Mouse (Mus musculus) T-cell, adult 2 months (primary cell): ENCODE results near the gene Pcp4.

Source experiments
- DNase-seq: peaks from one replicate; pipeline ENCODE4 v3.0.0; 2022; ENCODE audit warnings: low spot score

Gene Pcp4

DNA sequence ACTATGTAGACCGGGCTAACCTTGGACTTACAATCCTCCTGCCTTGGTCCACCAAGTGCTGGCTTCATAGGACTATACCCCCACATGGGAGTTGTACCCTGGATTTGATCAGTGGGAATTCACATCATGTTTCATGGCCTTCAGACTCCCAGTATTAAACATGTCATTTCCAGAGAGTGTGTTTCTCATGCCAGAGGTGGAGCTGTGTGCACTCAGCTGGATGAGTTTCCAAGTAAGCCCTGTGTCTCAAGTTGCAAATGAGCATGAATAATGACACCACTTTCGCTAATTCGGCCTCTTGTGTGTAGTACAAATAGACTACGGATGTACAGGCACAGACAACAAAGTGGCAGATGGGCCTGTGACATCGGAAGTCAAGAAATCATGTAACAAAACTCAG, 20.6 kb downstream of the Pcp4 start:
- no peak for DNase-seq

DNA sequence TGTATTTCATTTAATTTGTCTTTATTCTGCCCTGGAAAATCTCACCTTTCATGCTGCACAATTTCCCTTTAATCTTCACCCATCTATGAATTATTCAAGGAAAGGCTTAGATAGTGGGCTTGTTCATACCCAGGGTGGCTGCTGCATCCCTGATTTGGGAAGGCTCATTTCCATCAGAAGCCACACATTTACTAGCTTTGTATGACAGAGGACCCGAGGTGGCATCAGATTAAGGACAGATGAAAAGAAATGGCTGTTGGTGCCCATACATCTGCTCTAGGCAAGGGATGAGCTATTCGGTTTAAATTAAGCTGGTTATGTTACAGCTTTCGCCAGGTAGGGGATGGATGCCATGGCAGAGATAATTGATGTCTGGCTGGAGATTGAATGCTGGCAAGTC, 24.1 kb downstream of the Pcp4 start:
- no peak for DNase-seq

DNA sequence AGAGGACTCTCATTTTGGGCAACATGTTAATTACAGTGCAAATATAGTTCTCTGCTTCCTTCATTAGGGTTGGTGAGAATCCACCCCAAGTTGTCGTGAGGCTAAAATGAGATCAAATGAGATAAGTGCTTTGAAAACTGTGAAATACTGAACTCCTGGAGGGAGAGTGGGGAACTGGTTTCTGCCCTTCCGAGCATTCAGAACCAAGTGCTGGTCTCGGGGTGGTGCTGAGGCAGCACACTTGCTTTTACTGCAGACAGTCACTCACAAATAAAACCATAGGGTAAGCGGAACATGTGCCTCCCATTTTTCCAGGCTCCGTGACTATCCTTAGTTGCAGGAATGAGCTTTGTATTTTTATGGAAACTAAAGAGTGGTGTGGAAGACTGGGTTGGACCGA, 26.7 kb downstream of the Pcp4 start:
- no peak for DNase-seq

DNA sequence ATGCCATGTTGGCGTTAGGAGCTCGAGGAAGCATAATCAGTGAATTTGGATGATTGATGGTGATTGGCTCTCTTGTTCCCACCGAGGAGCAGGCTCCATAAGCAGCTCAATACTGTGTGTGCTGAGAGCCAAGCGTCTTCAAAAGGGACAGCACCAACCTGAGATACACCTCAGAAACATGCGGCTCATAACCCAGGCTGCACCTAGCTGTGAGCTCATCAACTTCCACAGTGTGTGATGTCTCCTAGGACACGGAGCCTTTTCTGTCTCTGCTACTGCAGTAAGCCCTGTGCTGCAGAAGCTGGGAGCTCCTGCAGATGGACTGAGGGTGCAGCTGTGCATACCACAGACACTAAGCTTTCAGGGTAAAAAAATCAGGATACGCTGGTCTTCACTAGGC, 31.5 kb downstream of the Pcp4 start:
- DNase-seq = no peak

DNA sequence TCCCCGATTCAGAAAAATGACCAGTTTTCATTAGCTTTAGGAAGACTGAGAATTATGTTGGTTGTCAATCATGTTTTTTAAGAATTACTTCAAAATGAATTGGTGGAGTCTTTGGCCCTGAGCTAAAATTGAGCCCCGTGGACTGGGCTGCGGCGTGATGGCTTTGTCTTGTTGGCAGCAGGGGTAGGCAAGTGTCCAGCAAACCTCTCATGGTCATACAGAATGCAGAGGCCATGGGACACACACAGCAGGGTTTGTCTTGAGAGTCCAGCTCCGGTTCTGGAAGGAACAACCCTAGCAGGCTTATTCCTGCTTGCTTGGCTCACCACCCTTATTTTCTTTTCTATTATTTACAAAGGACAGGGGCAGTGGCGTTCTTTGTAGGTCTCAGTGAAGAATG, 33.8 kb downstream of the Pcp4 start:
- DNase-seq = no peak

DNA sequence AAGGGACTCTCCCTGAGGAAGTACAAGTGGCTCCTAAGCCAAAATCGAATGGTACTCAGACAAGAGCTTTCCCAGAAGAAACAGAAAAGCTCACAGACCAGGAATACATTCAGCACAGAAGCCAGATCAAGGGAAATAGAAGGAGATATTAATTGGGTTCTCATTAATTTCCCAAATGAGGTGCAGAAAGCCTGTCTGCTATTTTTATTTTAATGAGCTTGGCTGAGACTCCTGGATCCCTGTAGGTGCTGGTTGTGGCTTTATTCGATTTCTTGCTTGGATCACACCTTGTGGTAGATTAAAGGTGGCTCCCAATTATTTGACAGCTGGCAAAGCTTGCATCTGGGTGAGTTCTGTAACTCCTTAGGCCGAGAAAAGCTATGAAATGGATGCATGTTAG, 35.2 kb downstream of the Pcp4 start:
- no peak for DNase-seq

DNA sequence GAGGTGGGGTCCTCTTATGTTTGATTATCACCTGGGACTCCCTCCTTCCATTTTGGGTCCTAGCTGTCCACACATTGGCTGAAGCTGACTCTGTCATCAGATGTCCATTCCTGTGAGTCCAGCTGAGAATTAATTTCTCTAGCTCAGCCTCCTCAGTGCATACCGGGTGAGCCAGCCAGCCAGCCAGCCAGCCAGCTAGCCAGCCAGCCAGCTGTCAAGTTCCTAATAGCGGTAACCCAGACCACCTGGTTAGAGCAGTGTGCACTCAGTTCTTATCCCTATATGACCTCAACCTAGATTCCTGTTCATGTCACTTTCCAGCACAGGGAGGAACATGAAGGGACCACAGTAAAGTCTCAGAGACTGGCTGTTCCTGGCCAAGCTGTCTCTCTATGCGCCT, 47.1 kb downstream of the Pcp4 start:
- DNase-seq = no peak

DNA sequence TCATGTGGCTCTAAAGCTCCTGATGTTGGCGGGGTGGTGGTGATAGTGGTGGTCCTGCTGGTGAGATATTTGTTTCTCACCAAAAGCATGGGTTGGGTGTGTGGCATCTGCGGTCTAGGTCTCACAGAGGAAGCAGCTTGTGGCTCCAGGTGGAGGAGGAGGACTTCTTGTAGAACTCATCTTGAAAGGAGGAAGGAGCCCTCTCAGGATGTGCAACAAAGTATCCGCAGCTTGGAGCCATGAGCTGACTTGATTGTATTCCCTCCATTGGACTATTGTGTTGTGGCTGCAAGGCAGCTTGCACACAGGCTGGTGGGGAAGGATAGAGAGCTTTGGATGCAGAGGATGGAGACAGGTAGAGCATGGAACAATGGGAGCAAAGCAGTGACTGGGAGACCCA, 60.1 kb downstream of the Pcp4 start:
- no peak for DNase-seq

DNA sequence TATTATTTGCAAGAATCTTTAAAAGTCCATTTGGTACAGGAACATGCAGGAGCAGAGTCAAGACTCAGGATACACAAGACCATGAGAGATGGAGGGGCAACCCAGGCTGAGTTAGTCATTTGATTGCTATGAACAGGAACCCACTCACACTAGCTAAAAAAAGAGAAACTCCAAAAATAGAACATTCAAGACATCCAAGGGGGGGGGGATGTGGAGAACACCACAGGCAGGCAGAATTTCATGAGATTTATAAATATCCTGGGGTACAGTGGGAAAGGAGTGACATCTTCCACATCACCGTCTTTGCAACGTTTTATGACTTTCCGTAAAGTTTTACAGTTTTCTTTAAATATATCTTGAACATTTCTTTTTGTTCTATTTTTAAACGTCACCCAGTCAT, 61.1 kb downstream of the Pcp4 start:
- no peak for DNase-seq

DNA sequence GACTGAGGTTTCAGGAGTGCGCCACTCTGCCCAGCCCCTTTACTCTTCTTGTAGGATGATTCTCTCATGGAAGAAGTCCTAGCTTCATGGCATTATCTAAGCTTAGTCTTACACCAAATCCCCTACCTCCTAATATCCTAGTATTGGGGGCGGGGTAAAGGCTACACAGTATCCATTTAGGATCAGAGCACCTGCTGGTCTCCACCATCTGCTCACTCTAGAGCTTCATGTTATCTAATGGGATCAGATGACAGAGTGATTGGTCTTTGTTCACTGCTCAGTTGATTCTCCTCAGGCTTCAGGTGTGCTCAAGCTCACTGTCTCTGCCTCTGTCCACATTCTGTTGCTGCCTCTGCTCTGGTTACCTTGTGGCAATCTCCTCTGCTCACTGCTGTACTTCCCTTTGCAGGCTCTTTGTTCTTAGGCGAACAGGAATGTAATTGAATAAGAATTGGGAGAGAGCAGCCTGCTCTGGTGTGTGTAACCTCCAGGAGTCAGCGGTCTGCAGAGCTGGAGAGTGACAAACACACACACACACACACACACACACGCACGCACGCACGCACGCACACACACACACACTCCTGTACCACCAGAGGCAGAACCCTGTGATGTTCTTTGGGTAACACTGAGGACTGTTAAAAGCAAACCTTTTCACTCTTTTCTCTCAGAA, 62.6 kb downstream of the Pcp4 start:
- no peak for DNase-seq

DNA sequence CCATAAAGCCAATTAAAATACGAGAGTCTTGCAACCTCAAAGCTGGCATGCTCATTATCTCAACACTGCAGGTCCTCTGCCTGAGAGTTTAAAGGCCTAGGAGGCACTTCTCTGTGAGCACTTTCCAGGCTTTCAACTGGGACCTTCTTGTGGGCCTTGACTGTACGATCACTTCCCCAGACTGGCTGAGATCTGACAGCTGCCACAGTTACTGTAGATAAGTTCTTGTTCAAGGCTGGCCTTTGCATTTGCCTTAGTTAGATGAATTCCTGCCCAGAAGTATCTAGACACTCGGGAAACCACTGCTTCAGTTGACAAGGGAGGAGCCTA, 63.1 kb downstream of the Pcp4 start:
- no peak for DNase-seq

DNA sequence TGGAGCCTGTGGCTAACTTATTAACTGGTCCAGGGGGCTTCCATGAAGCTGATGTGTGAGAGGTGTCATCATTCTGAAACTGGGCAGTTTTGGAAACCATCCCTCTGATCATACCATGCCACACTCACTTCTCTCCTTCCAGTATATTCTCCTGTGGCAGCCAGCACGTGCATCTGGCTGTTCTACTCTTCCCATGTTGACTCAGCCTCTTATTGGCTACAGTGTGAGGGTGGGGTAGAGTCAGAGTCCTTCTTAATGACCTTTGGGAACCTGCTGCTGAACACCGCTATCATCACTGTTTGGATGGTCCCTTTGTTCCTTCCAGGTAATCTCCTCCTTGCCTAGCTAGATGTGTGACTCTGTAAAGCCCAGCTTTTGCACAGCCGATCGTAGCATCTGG, 63.6 kb downstream of the Pcp4 start:
- DNase-seq = no peak

DNA sequence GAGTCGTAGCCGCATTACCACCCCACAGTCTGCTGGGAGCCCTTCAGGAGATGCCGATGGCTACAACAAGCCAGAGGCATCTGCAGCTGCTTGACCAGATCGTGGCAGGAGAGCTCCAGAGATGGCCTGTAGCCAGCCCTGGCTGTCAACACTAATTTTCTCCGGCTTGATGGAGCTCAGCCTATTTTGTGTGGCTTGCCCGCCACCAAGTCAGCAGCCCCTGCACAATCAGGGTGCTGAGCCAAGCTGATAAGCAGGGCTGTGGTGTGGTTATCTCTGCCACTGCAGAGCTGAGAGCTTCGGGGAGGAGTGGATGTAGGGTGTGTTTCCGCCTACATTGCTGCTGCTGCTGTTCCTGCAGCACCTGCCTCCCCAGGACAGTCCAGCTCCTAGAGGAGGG, 66.3 kb downstream of the Pcp4 start:
- no peak for DNase-seq

DNA sequence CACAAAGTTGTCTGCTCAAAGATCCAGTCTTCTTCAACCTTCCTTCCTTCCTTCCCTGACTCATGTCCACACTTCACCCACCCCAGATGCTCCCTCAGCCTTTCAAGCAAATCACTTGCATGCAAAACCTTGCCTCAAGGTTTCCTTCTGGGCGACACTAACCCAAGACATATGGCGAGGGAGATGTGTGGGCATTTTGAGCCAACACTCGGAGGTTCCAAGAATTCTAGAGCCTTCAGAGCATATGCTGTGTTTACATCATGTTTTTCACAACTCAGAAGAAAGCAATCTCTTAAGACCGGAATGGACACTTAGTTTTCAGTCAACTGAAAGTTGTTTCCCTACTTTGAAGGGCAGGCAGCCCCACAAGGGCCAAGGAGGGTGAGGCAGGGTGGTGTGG, 67.9 kb downstream of the Pcp4 start:
- no peak for DNase-seq

DNA sequence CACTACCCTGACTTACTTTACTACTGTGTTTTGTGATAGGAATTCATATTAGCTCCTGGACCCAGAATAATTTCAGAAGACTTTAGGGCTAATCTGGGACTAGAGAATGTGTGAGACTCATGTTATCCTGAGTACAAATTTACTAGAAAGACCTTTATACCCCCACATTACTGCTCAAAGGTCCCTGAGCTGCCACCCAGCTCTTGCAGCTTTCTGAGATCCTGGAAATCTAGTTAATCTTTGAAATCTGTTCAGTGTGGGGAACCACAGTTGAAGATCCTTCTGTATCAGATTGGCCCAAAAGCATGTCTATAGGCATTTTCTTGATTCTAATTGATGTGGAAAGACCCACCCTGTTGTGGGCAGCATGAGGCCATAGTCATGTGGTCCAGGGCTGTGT, 69.0 kb downstream of the Pcp4 start:
- DNase-seq = no peak

DNA sequence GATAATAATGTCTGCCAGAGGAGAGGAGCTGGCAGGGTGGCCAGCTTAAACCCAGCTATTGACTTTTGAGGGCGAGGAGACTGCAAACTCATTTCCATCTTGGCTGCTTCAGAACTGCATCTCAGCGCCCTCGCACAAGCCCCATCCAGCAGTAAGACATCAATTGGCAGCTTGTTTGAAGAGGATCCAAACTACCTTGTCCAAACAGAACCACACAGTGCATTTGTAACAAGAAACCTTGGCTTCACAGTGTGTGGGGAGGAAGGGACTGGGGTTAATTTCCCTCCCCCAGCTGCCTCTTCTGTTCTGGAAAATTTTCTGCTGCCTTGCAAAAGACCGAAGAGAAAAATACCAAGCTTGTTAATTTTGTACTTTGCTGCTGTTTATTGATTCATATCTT, 71.7 kb downstream of the Pcp4 start:
- DNase-seq = no peak

DNA sequence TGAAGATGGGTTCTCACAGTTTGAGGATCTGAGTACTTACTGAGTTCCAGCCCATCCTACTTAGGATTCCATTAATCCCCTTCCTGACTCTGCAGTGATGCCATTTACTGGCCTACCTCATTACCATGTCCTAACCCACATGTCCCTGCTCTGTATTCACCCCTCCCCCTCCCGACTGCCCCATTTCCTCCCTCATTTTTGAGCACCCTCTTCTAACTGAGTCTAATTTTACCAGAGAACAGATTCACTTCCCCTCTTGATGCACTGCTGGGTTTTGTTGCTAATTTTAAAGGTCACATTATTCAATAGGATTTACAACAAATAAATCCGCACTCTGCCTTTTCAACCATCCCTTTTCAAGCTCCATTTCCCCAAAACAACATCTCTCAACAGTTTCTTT, 73.7 kb downstream of the Pcp4 start:
- no peak for DNase-seq

DNA sequence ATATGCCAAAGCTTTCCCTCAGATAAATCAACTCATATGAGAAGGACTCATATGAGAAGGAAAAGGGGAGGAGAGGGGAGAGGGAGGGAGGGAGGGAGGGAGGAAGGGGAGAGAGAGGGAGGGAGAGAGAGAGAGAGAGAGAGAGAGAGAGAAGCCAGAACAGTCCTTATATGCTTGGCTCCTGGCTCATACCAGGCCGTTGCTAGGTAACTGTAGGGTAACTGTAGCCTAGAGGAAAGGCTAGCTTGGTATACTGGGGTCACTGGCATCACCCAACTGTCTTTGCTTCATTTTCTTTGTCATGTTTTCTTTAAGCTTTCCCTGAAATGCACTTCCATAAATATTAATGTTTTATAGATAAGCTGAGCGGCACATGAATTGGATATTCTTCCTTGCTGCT, 85.3 kb downstream of the Pcp4 start:
- no peak for DNase-seq

DNA sequence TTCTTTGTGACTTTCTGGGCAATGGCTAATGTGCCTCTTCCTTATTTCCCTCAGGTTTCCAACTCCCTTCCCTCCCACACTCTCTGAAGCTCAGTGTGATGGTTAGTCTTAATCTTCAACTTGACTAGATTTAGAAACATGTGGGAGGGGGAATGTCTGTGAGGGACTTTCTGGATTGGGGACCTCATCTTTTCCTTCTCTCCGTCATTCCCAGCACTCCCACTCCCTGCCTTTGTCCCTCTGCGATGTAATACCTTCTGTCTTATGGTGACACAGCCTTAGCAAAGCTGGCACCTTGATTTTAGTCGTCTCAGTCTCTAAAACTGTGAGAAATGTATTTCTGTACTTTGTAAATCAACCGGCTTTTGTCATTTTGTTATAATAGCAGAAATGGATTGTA, 88.0 kb downstream of the Pcp4 start:
- no peak for DNase-seq

DNA sequence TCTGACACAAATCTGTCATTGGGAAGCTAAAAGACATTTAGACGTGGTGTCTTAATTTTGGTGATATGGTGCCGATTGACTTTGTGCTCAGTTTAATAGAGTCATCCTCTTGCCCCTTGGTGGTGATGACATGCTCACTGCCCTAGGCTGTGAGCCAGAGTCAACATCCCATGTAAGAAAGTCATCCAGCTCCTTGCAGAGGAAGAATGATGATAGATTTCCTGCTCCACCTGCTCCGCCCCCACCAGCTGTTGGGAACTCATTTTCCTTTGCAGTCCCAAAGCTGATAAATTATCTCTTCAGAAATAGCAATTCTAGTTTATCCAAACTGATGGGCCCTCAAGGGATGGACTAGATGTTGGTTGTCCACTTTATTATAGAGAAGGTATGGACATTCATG, 89.2 kb downstream of the Pcp4 start:
- DNase-seq = no peak

DNA sequence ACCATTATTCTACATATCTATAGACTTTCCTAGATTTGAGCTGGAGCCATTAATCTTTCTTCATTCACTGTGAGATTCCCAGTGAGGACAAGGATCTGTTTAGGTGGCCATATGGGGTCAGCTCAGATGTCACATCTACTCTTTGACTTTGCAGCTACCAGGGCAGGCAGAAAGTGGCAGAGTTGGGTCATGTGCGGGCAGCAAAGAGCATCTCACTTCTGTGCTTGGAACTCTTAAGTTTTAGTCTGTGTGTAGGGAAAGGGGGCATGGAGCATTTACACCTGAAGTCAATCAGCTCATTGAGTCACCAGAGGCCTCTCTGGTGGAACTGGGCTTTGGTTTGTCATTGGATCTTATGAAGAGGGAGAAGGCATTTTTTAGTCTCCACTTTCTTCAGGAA, 90.9 kb downstream of the Pcp4 start:
- no peak for DNase-seq

DNA sequence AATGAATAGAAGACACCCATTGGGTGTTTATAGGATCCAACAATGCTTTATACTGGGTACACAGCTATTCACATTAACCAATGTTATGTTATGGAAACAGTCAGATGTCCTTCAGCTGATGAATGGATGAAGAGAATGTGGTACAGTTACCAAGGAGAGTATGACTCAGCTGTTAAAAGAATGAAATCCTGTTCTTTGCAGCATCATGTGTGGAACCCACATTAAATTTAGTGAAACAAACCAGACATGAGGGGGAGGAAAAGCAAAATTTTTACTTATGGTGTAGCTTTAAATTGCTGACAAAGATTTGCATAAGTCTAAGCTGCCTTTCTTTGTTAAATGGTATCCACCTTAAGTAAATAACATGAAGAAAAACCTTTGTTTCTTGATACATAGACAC, 92.4 kb downstream of the Pcp4 start:
- DNase-seq = no peak

DNA sequence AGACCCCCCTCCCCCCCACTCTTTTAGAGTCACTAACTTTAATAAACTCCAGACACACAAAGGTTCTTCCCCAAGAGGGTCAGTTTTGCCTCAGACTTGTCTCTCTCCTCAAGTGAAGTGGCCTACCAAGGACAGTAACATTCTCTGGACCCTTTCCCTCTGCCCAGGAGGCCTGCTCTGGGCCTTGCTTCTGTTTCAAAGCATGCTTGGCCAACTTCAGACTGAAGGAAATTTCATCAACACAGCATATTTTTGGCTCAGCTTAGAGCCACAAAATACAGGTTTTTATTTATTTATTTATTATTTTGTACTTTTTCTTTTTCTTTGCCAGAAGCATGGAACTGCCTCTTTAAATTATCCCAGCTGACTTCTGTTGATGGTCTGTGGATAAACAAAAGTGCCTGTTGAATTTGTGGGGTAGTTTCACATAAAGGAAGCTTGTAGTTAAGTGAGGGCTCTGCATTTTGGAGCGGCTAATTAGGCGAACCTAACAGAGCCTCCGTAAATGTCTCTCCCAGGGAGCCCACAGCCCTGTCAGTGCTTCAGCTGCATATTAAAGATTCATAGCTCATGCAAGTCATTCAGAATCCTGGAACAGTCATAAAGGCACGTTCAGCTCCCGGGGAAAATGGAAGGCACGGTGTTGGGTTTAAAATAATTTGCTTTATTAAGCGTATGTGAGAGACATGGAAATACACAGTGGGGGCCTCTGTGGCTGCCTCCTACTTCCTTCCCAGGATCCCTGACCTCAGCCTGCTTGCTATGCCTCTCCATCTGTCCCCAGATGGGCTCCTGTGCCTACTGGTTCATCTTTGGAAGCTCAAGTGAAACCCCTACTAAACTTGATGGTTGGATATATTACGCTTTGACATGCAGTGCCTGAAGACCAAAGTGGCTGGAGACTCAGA, 96.2 kb downstream of the Pcp4 start:
- no peak for DNase-seq

DNA sequence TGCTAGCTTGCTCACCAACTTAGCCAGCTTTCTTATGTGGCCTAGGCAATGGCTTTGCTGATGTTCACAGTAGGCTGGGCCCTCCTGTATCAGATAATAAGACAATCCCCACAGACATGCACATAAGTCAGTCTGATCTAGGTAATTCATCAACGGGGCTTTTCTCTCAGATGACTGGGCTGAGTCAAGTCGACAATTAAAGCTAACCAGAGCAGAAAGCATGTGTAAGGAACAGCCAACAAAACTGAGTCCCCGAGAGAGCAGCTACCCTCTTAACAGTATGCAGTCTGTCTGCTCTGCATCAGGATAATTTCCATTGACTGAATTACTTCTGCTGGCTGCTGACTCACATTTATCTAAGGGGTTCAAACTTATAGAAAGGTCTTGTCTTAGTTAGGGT, 100.0 kb downstream of the Pcp4 start:
- DNase-seq = no peak
